Mouse (Mus musculus): Measurements from ENCODE around the gene Cd5l. TPM values are rescaled to one million over a fixed set of nuclear protein-coding genes. Genes with fewer than 3 reads are reported as not detected.
"Not testable (repeated sequence)": the region's sequence is repeated elsewhere in the genome, so short reads cannot be mapped to it uniquely, and the experiment has no call there.

Gene Cd5l
- polyA plus RNA-seq (2016; fragmentation: Nextera tagmentation; extraction: Ambion mirVana) = 0.15 TPM in 1 of 2 replicates, not detected in the other

GRCm38 (mm10) chr3:87357581-87357980, at the start of gene Cd5l:
Cd5l (plus strand) TSS chr3:87357881.
- H3K4me1 ChIP-seq = no peaks in the 10 kb centered on the region
- no peak for ATAC-seq (ENCODE audit: insufficient number of reproducible peaks, insufficient read depth, low FRiP score, low TSS enrichment)
- no peaks in the 10 kb centered on the region for H3K36me3 ChIP-seq

DNA sequence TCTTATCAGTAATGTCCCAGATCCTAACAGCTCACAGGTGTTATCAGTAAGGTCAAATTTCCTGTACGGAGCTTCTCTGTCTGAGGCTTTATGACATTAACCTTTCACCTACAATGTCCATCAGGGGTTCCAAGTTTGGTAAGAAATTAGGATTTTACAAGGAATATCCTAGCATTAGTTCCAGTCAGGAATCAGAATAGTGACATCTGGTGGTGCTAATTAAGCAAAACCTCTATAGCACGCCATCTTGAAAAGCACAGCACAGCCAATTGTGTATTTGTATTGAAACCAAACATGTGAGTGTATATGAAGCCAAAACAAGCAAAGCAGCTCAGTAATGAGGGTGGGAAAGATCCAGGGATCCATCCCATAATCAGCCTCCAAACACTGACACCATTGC, 47.8 kb upstream of the Cd5l start:
- 75% methylated on average over 2 of the region's 2 CpGs for WGBS
- Histone ChIP-seq H3K27me3 (no peaks in the 10 kb centered on the region), H3K36me3 (no peaks in the 10 kb centered on the region), H3K9me3 (no peaks in the 10 kb centered on the region), H3K4me1 (no peaks in the 10 kb centered on the region), H3K9ac (no peak overlapping the region), H3K4me2 (replicated peaks) (no peak overlapping the region), H3K4me3 (no peak overlapping the region), H3K27ac (no peak overlapping the region)
- ATAC-seq (ENCODE audit: insufficient number of reproducible peaks, insufficient read depth, low FRiP score, low TSS enrichment) = no peak

More at GRCm38 (mm10) chr3:87357581-87357980, at the start of gene Cd5l:
- H3K9ac ChIP-seq = no peak within 1 kb of the TSS
- H3K27me3 ChIP-seq = no peaks in the 10 kb centered on the region
- H3K4me2 ChIP-seq (replicated peaks) = no peak within 1 kb of the TSS
- no peak within 1 kb of the TSS for H3K27ac ChIP-seq
- H3K4me3 ChIP-seq = no peak within 1 kb of the TSS
- no peaks in the 10 kb centered on the region for H3K9me3 ChIP-seq

- Histone ChIP-seq H3K27ac (no peak overlapping the region), H3K36me3 (no peaks in the 10 kb centered on the region), H3K4me1 (no peaks in the 10 kb centered on the region), H3K9ac (no peak overlapping the region), H3K27me3 (no peaks in the 10 kb centered on the region), H3K4me3 (no peak overlapping the region), H3K4me2 (replicated peaks) (no peak overlapping the region), H3K9me3 (no peaks in the 10 kb centered on the region; the same call in 1 of the 2 replicates)
- WGBS = 52% methylated on average over 4 of the region's 4 CpGs
- no peak for ATAC-seq (ENCODE audit: insufficient number of reproducible peaks, insufficient read depth, low FRiP score, low TSS enrichment)
Measured at GRCm38 (mm10) chr3:87322557-87322956, 35.1 kb upstream of the Cd5l start.

DNA sequence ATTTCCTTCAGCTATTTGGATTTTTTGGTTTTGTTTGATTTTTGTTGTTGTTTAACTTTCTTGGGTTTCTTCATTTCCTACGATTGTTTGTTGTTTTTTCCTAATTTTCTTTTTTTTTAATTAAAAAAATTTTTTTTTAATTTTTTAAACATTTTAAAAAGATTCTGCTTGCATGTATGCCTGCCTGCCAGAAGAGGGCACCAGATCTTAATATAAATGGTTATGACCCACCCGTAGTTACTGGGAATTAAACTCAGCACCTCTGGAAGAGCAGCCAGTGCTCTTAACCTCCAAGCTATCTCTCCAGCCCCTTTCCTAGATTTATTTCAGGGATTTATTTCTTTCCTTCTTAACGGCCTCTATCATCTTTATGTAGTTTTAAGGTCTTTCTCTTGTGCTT, 33.9 kb upstream of the Cd5l start:
- H3K4me1 ChIP-seq = no peaks in the 10 kb centered on the region
- no peak overlapping the region for H3K9ac ChIP-seq
- 17% methylated on average over 3 of the region's 3 CpGs for WGBS
- no peak for ATAC-seq (ENCODE audit: insufficient number of reproducible peaks, insufficient read depth, low FRiP score, low TSS enrichment)
- no peaks in the 10 kb centered on the region for H3K27me3 ChIP-seq
- H3K4me3 ChIP-seq = no peak overlapping the region
- H3K36me3 ChIP-seq = no peaks in the 10 kb centered on the region
- no peak overlapping the region for H3K4me2 ChIP-seq (replicated peaks)
- H3K9me3 ChIP-seq = no peaks in the 10 kb centered on the region; the same call in 1 of the 2 replicates
- no peak overlapping the region for H3K27ac ChIP-seq

DNA sequence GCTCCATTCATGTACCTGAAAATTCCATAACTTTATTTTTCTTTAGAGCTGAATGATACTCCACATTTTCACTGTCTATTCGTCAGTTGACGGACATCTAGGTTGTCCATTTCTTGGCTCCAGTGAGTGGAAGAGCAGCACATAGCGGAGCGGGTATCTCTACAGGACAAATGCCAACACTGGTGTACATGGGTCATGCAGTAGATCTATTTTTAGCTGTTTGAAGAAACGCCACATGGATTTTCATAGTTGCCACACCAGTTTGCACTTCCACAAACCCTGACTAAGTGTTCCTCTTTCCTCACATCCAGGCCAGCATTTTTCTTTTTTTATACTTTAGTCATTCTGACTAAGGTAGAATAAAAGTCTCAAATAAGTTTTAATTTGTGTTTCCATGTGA, 19.8 kb upstream of the Cd5l start:
- no peaks in the 10 kb centered on the region for H3K9me3 ChIP-seq
- no peak overlapping the region for H3K9ac ChIP-seq
- no peaks in the 10 kb centered on the region for H3K27me3 ChIP-seq
- ATAC-seq (ENCODE audit: insufficient number of reproducible peaks, insufficient read depth, low FRiP score, low TSS enrichment) = no peak
- 90% methylated on average over 5 of the region's 5 CpGs for WGBS
- no peak overlapping the region for H3K4me3 ChIP-seq
- no peaks in the 10 kb centered on the region for H3K4me1 ChIP-seq
- H3K36me3 ChIP-seq = no peaks in the 10 kb centered on the region
- no peak overlapping the region for H3K4me2 ChIP-seq (replicated peaks)
- no peak overlapping the region for H3K27ac ChIP-seq

- ATAC-seq (ENCODE audit: insufficient number of reproducible peaks, insufficient read depth, low FRiP score, low TSS enrichment) = not testable (repeated sequence)
- 66% methylated on average over 2 of the region's 2 CpGs for WGBS
Measured at GRCm38 (mm10) chr3:87350992-87351391, 6.7 kb upstream of the Cd5l start.

GRCm38 (mm10) chr3:87359215-87359614, 1.5 kb downstream of the Cd5l start:
- Histone ChIP-seq H3K9me3 (no peaks in the 10 kb centered on the region), H3K4me2 (replicated peaks) (no peak overlapping the region), H3K9ac (no peak overlapping the region), H3K27me3 (no peaks in the 10 kb centered on the region), H3K36me3 (no peaks in the 10 kb centered on the region), H3K27ac (no peak overlapping the region), H3K4me3 (no peak overlapping the region), H3K4me1 (no peaks in the 10 kb centered on the region)
- ATAC-seq (ENCODE audit: insufficient number of reproducible peaks, insufficient read depth, low FRiP score, low TSS enrichment) = no peak

More at GRCm38 (mm10) chr3:87350992-87351391, 6.7 kb upstream of the Cd5l start:
- not testable (repeated sequence) for H3K4me1 ChIP-seq; H3K9ac ChIP-seq; H3K9me3 ChIP-seq; H3K27ac ChIP-seq; H3K4me2 ChIP-seq (replicated peaks); H3K36me3 ChIP-seq; H3K27me3 ChIP-seq; H3K4me3 ChIP-seq

GRCm38 (mm10) chr3:87360466-87360865, 2.8 kb downstream of the Cd5l start:
- H3K27ac ChIP-seq = no peak overlapping the region
- no peak overlapping the region for H3K4me2 ChIP-seq (replicated peaks)
- ATAC-seq (ENCODE audit: insufficient number of reproducible peaks, insufficient read depth, low FRiP score, low TSS enrichment) = no peak
- no peaks in the 10 kb centered on the region for H3K27me3 ChIP-seq
- no peaks in the 10 kb centered on the region for H3K9me3 ChIP-seq
- H3K9ac ChIP-seq = no peak overlapping the region
- H3K4me3 ChIP-seq = no peak overlapping the region
- no peaks in the 10 kb centered on the region for H3K4me1 ChIP-seq
- no peaks in the 10 kb centered on the region for H3K36me3 ChIP-seq
- WGBS = 86% methylated on average over 6 of the region's 6 CpGs

DNA sequence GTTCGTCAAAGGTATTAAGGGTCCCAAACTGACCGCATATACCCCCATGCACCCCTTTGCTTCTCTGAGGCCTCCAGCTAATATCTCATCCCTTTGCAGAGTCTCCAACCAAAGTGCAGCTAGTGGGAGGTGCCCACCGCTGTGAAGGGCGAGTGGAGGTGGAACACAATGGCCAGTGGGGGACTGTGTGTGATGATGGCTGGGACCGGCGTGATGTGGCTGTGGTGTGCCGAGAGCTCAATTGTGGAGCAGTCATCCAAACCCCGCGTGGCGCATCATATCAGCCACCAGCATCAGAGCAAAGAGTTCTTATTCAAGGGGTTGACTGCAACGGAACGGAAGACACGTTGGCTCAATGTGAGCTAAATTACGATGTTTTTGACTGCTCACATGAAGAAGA, 8.0 kb downstream of the Cd5l start:
- no peak for ATAC-seq (ENCODE audit: insufficient number of reproducible peaks, insufficient read depth, low FRiP score, low TSS enrichment)
- Histone ChIP-seq H3K36me3 (no peaks in the 10 kb centered on the region), H3K9me3 (no peaks in the 10 kb centered on the region), H3K4me1 (no peaks in the 10 kb centered on the region), H3K4me2 (replicated peaks) (no peak overlapping the region), H3K27me3 (no peaks in the 10 kb centered on the region), H3K27ac (no peak overlapping the region), H3K9ac (no peak overlapping the region), H3K4me3 (no peak overlapping the region)
- 91% methylated on average over 14 of the region's 14 CpGs for WGBS

- WGBS = 79% methylated on average over 10 of the region's 10 CpGs
- no peak for ATAC-seq (ENCODE audit: insufficient number of reproducible peaks, insufficient read depth, low FRiP score, low TSS enrichment)
- Histone ChIP-seq H3K4me1 (no peaks in the 10 kb centered on the region), H3K27me3 (no peaks in the 10 kb centered on the region), H3K27ac (no peak overlapping the region), H3K9me3 (no peaks in the 10 kb centered on the region), H3K4me3 (no peak overlapping the region), H3K4me2 (replicated peaks) (no peak overlapping the region), H3K36me3 (no peaks in the 10 kb centered on the region), H3K9ac (no peak overlapping the region)
Measured at GRCm38 (mm10) chr3:87367511-87367910, 9.8 kb downstream of the Cd5l start.

DNA sequence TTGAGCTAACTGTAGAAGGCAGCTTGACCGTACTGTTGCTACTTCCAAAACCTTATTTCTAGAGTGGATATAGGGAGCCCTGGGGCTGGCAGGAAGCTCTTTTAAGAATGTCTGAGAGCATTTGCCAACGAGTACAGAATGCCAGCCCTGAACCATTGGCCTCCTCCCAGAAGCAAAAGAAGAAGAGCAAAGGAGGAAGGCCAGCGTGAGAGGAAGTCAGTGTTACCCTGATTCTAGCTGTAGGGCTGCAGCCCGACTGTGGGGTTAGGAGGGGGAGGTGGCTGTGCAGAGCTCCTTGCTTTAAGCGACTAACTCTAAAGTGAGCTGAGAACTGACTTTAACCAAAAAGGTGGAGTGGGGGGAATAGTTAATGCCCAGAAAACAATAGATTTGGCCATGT, 11.5 kb downstream of the Cd5l start:
- Histone ChIP-seq H3K36me3 (no peaks in the 10 kb centered on the region), H3K4me3 (no peak overlapping the region), H3K9me3 (no peaks in the 10 kb centered on the region), H3K27ac (no peak overlapping the region), H3K4me1 (0 out of 2 replicates have a peak, but pooled peaks cover 2% of the 10 kb centered on the region), H3K27me3 (no peaks in the 10 kb centered on the region), H3K9ac (no peak overlapping the region), H3K4me2 (replicated peaks) (no peak overlapping the region)
- no peak for ATAC-seq (ENCODE audit: insufficient number of reproducible peaks, insufficient read depth, low FRiP score, low TSS enrichment)
- WGBS = 66% methylated on average over 5 of the region's 5 CpGs

DNA sequence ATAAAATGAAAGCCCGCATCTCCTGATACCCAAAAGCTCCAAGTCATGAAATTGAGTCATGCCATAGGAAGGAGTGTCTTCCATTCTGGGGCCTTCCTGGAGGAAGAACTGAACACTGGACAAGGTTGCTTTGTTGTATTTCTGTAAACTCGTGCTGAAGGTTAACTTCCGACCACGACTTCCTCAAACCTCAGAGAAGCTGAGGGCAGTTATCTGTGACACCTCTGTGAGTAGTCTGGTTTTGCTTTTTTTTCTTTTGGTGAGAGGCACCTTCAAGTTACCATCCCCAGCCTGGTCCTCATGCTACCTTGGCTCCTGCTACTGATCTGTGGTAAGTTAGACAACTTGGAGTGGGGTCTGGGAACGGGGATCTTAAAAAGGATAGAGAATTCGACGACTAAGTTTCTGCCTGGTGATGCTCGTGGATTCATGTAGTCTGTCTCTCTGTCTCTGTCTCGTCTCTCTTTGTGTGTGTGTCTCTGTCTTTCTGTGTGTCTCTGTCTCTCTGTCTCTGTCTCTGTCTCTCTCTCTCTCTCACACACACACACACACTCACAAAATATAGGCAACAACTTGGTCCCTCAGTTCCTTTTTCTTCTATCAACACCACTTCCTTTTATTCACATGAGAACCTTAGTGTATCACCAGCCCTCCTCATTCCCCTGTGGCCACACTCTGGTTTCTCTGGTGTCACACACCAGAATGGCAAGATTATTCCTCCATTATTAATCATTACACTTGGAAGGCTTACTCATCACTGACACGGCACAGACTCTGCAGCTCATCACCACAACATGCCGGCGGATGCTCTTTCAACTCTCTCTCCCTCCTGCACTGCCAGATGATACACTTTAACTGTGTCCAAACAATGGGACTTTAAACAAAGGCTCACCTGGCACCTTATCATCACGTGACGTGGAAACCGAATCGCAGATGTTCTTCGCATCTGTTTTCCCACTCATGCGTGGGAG, 18.8 kb downstream of the Cd5l start, which contains the start of gene Fcrl1:
Fcrl1 (plus strand) TSS at position 193 of the 971 bp plus-strand sequence.
- H3K36me3 ChIP-seq = no peaks in the 10 kb centered on the region

More for the DNA sequence above, 18.8 kb downstream of the Cd5l start, which contains the start of gene Fcrl1:
- ATAC-seq (ENCODE audit: insufficient number of reproducible peaks, insufficient read depth, low FRiP score, low TSS enrichment) = no peak
- no peak within 1 kb of the TSS for H3K9ac ChIP-seq
- no peak within 1 kb of the TSS for H3K4me3 ChIP-seq
- 0 out of 2 replicates have a peak, but pooled peaks cover 5% of the 10 kb centered on the region for H3K4me1 ChIP-seq
- H3K9me3 ChIP-seq = no peaks in the 10 kb centered on the region
- no peak within 1 kb of the TSS for H3K27ac ChIP-seq
- no peaks in the 10 kb centered on the region for H3K27me3 ChIP-seq
- 85% methylated on average over 18 of the region's 18 CpGs for WGBS
- no peak within 1 kb of the TSS for H3K4me2 ChIP-seq (replicated peaks)

All from embryonic facial prominence, embryonic 12.5 days (tissue).